Mouse (Mus musculus): ENCODE results near the gene Olfr133. TPM values are rescaled to one million over a fixed set of nuclear protein-coding genes. Genes with fewer than 3 reads are reported as not detected.

Gene Olfr133
- not detected in 2 replicates for polyA plus RNA-seq (2012)

GRCm38 (mm10) chr17:38144981-38145380 is at the start of gene Olfr133:
Gene Olfr133, plus strand, starts transcription at chr17:38145281.
- TF ChIP-seq GATA1 (IDR thresholded peaks at IDR 0.05; ENCODE audit: low read length): no peak

DNA sequence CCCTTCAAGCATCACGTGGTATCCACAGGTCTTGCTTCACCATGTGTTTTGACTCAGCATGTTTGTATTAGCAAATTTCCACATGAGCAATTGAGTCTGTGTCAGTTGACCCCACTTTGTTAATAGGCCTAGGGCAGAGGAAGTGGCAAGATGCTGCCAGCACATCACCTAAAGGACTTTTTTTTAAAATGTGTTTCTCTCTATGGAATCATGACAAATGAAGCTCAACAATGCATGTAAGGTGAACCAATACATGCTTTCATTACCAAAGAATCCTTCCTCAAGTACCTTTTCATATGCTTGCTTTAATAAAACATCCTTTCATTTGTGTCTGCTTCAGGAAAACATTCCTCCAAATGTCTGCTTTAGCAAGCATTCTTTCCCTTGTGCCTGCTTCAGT is 10.7 kb upstream of the Olfr133 start, which contains the start of gene Olfr132:
TSS of gene Olfr132 (minus strand) at position 101 of the 400 bp plus-strand sequence.
- TF ChIP-seq GATA1 (IDR thresholded peaks at IDR 0.05; ENCODE audit: low read length): no peak

DNA sequence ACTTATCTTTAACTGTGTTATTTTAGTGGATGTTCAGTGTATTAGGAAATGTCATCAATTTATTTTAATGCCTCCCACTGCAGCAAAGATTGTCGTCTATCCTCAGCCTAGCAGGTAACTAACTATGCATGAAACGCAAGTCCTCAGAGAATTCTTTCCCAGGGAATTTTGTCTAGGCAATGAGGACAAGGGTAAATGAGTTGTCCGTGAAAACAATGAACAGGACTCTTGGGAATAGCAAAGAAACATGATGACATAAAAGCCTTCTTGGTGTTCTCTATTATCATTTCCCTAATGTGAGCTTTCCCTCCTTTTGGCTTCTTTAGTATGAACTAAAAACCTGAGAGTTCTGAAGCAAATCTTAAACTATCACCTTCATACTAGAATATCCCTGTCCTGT is 26.0 kb downstream of the Olfr133 start, which contains the start of gene Olfr134:
TSS of gene Olfr134 (plus strand) at position 301 of the 400 bp plus-strand sequence.
- TF ChIP-seq GATA1 (IDR thresholded peaks at IDR 0.05; ENCODE audit: low read length): no peak

Other genes starting within 250 kb of the Olfr133 start
- gene Olfr127, start 244.8 kb upstream of the Olfr133 start, polyA plus RNA-seq (2012): not detected in 2 replicates
- gene Olfr128, start 224.7 kb upstream of the Olfr133 start, polyA plus RNA-seq (2012): not detected in 2 replicates
- not detected in 2 replicates for gene Olfr761, start 192.2 kb upstream of the Olfr133 start, polyA plus RNA-seq (2012)
- not detected in 2 replicates for gene Olfr129, start 85.2 kb upstream of the Olfr133 start, polyA plus RNA-seq (2012)
- not detected in 2 replicates for gene Olfr130, start 81.4 kb upstream of the Olfr133 start, polyA plus RNA-seq (2012)
- gene Olfr131, start 56.6 kb upstream of the Olfr133 start, polyA plus RNA-seq (2012): not detected in 2 replicates
- gene Olfr132, start 10.8 kb upstream of the Olfr133 start, polyA plus RNA-seq (2012): not detected in 2 replicates
- not detected in 2 replicates for gene Olfr134, start 26.1 kb downstream of the Olfr133 start, polyA plus RNA-seq (2012)
- gene Olfr135, start 59.1 kb downstream of the Olfr133 start, polyA plus RNA-seq (2012): not detected in 2 replicates
- gene Olfr138, start 115.8 kb downstream of the Olfr133 start, polyA plus RNA-seq (2012): not detected in 2 replicates
- gene Olfr137, start 162.3 kb downstream of the Olfr133 start, polyA plus RNA-seq (2012): not detected in 2 replicates
- not detected in 2 replicates for gene Olfr136, start 184.6 kb downstream of the Olfr133 start, polyA plus RNA-seq (2012)